Mouse (Mus musculus) heart, postnatal 10 days (tissue): ENCODE data around the gene Tedc1. TPM values are rescaled to one million over a fixed set of nuclear protein-coding genes. Genes with fewer than 3 reads are reported as not detected.
"Not testable (repeated sequence)": the region's sequence is repeated elsewhere in the genome, so short reads cannot be mapped to it uniquely, and the experiment has no call there.

Source experiments
- DNase-seq, 2 experiments: peaks; one replicate each; pipeline ENCODE4 v3.0.0; 2021
- intact Hi-C: fragments of 180-260 bp; cut with DNase I; formaldehyde crosslinking; loops from one replicate; pipeline ENCODE4 v1.15.1; 2025
- total RNA-seq, 2 experiments: library from RNA; stranded (reverse); gene quantifications; 2 replicates each; pipeline ENCODE4 v1.2.3; 2021

Tedc1 gene
- total RNA-seq, 2 experiments from 2014 or later: 2.5 to 2.8 TPM

- intact Hi-C loops: no loop called here
- peak; percentile 67 to 82 for DNase-seq
These were observed 31.5 kb downstream of the Tedc1 start for GRCm38 (mm10) chr12:113187584-113188295.

DNA sequence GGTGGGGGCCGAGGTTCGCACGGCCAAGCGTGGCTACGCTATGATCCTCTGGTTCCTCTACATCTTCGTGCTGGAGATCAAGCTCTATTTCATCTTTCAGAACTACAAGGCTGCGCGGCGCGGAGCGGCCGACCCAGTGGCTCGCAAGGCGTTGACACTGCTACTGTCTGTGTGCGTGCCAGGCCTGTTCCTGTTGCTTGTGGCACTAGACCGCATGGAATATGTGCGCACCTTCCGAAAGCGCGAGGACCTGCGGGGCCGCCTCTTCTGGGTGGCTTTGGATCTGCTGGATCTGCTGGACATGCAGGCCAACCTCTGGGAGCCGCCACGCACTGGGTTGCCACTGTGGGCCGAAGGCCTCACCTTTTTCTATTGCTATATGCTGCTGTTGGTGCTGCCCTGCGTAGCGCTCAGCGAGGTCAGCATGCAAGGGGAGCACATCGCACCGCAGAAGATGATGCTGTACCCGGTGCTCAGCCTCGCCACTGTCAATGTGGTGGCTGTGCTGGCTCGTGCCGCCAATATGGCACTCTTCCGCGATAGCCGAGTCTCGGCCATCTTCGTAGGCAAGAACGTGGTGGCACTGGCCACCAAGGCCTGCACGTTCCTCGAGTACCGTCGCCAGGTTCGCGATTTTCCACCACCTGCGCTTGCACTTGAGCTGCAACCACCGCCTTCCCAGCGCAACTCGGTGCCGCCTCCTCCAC is 32.3 kb downstream of the Tedc1 start:
- DNase-seq: no peak
- intact Hi-C loops: no loop called here

DNA sequence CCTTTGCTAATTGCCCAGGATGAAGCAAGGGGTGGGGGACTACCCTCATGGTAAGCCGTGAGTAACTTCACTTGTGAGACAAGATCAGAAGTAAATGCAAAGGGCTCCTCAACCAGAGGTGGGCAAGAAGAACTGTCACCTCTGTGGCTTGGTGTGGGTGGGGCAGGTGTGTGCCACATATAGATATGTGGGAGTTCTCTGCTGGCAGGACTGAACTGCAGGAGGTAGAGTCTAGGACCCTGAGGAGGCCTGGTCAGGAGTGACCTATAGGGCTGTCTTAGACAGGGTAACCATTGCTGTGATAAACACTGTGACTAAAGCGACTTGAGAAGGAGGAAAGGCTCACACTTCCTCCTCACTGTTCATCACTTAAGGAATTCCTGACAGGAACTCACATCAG is 37.2 kb downstream of the Tedc1 start:
- no peak for DNase-seq
- intact Hi-C loops: no loop called here

DNA sequence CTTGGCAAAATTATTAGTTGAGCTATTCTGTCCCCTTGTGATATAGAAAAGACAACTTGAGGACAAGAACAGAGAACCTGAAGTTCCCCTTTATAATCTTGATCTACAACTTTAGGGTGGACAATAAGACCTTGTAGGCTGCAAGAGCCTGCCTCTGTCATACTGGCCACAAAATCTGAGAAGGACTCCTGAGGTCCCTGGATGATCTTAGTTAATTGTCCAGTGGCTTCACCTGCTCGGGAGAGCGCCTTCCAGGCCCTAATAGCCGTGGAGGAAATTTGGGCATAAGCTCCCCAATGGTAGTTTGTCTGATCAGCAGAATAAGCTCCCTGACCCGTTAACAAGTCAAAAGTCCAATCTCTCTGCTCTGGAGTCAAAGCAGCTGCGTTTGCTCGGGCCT is 42.9 kb downstream of the Tedc1 start:
- intact Hi-C loops: not testable (repeated sequence)

GRCm38 (mm10) chr12:113201301-113201700 is 45.1 kb downstream of the Tedc1 start:
- no peak for DNase-seq
- intact Hi-C loops: no loop called here

More for the DNA sequence above, 42.9 kb downstream of the Tedc1 start:
- DNase-seq: not testable (repeated sequence)

DNA sequence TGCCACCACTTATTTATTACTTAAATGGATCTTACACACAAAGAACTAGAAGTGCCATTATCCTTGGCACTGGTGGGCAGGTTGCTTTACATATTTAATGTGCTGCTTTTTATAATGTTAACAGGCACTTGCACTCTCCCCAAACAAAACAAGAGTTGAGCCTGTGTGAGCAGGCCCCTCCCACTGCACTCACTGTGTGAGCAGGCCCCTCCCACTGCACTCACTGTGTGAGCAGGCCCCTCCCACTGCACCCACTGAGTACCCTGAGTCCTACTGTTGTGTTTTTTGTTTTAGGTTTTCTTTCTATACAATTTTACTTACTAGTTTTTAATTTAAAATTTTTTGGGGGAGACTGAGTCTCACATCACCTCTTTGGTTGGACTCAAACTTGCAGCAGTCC is 45.8 kb downstream of the Tedc1 start:
- intact Hi-C loops: no loop called here

GRCm38 (mm10) chr12:113203522-113203921 is 47.3 kb downstream of the Tedc1 start:
- intact Hi-C loops: no loop called here
- DNase-seq: no peak

More for the DNA sequence above, 45.8 kb downstream of the Tedc1 start:
- DNase-seq: no peak

DNA sequence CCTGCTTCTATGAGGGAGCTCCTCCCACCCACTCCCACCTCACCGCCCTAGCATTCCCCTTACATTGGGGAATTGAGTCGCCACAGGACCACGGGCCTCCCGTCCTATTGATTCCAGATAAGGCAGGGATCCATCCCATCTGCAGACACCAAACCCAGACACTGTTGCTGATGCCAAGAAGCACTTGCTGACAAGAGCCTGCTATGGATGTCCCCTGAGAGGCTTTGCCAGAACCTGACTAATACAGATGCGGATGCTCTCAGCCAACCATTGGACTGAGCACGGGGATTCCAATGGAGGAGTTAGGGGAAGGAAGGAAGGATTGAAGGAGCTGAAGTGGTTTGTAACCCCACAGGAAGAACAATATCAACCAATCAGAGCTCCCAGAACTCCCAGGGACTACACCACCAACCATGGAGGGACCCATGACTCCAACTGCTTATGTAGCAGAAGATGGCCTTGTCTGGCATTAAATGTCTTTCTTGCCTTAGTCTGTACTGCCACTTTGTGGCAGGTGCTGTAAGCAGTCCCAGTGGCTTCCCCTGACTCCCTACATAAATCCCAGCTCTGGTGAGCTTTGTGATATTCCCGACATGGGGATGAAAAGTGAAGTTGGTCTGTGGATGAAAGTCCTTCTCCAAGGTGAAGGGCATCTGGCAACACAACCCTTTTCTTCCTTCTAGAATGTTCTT is 49.2 kb downstream of the Tedc1 start:
- intact Hi-C loops: no loop called here
- DNase-seq: no peak

DNA sequence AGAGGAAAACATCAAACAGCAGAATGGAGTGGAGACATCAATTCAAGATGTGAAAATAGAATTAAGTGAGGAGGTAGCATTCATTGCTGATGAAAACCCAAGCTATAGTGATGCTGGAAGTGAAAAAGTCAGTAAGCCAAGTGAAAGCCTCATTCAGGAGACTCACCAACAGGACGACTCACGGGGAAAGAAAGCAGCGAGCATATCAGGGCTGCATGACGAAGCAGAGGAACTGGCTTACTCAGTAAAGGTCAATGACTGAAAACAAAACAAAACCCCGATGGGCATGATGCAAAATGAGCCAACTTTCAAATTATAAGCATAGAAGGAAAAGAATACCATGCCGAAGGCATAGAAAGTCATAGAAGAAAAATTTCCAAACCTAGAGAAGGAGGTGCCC is 51.5 kb downstream of the Tedc1 start:
- no peak for DNase-seq
- intact Hi-C loops: no loop called here

- DNase-seq: no peak
- intact Hi-C loops: no loop called here
These were observed 54.6 kb downstream of the Tedc1 start for GRCm38 (mm10) chr12:113210586-113211378.

- intact Hi-C loops: no loop called here
- DNase-seq: no peak
These were observed 55.6 kb downstream of the Tedc1 start for GRCm38 (mm10) chr12:113211772-113212171.

- intact Hi-C loops: no loop called here
- DNase-seq: no peak
These were observed 56.2 kb downstream of the Tedc1 start for GRCm38 (mm10) chr12:113212326-113212924.

DNA sequence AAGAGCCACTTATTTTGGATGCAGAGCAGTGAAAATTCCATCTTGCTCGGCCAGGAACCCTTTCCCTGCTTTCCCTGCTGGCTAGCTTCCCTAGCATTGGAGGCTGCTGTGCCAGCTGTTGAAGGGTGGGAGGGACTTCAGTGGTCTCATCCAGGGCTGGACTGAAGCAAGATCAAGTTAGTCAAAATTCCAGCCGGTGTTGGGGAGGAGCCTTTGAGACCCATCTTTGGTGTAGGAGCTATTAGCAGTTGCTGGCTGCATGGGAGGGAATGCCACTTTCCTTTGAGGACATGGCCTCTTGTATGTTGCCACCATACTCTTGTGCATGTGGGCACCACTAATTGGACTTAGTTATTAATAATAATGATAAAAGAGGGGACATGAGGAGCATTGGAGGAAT is 57.0 kb downstream of the Tedc1 start:
- no peak for DNase-seq
- intact Hi-C loops: no loop called here

- intact Hi-C loops: no loop called here
- no peak for DNase-seq
These were observed 58.0 kb downstream of the Tedc1 start for GRCm38 (mm10) chr12:113214072-113214808.

DNA sequence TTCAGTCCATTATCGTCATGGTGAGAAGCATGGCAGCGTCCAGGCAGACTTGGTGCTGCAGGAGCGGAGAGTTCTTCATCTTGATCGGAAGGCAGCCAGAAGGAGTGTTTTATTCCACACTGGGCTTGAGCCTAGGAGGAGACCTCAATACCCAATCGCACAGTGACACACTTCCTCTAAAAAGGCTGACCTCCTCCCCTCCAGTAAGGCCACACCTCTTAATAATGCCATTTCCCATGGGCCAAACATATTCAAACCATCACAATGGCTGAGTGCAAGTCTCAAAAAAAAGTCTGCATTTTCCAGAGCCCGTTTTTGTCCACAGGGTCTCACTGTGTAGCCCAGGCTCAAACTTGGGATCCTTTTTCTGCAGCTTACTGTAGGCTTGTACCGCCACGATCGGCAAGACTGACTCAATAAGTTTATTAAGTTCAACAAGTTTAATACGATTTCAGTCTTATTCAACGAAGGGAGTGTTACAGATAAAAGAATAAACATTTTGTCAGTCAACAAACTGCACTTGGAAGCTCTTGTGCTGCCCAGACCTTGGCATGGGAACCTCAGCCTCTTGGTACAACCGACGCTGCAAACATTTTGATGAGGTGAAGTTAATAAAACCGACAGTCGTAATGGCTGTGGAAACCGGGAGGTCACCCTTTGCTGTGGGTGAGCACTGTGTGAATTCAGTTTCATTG is 58.9 kb downstream of the Tedc1 start:
- no peak for DNase-seq
- intact Hi-C loops: no loop called here
